Mouse (Mus musculus) cortical plate, adult 2 months (tissue): ENCODE results near the gene Dapk1.

Experiments
- CTCF ChIP-seq: fragments of 200-500 bp; IDR thresholded peaks from 2 replicates; pipeline ENCODE4 v1.5.1; 2011; ENCODE audit warnings: mild to moderate bottlenecking, control low read depth, low read length; ENCODE audit not compliant: insufficient read depth; ENCODE audit errors: extremely low read depth
- POLR2A ChIP-seq: fragments of 200-500 bp; IDR thresholded peaks from 2 replicates; pipeline ENCODE4 v1.6.1; 2011; ENCODE audit warnings: mild to moderate bottlenecking, low read length, control low read depth; ENCODE audit not compliant: insufficient read depth; ENCODE audit errors: extremely low read depth

DNA sequence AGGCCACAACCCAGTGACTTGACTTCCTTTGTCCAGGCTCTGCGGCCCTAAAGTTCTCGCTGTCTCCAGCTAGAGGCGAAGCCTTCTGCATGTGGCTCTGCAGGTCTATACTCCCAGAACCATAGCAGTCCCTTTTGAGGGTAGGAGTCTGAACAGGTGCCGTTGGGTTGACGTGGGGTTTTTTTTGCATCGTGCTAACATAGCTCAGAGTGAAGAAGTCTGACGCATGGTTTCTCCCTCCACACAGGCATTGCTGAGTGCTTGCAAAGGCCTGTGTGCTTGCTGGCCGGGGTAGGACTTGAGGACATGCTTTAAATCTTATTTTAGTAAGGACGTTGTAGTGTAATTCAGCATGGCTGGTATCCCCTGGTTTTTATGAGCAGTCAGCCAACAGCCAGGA, 27.7 kb downstream of the Dapk1 start:
- TF ChIP-seq CTCF, result no peak
- TF ChIP-seq POLR2A, result no peak
